Mouse (Mus musculus) midbrain, embryonic 15.5 days (tissue): ENCODE data around the gene Tsen34. TPM values are rescaled to one million over a fixed set of nuclear protein-coding genes. Genes with fewer than 3 reads are reported as not detected.

Experiments used
- ATAC-seq: fragments of 200-750 bp; cut with Nextera tagmentation; replicated peaks from 2 replicates; pipeline ENCODE4 v1.8.0; 2017; ENCODE audit warnings: moderate TSS enrichment
- H3K27ac ChIP-seq: fragments of 300-500 bp; sonication (generic); 2 replicates; pipeline ENCODE4 v1.5.1; 2015; ENCODE audit warnings: mild to moderate bottlenecking, inconsistent platforms
- H3K27me3 ChIP-seq: fragments of 300-500 bp; sonication (generic); replicated peaks from 2 replicates; pipeline ENCODE4 v1.6.1; 2015; ENCODE audit warnings: inconsistent platforms
- H3K36me3 ChIP-seq: fragments of 300-500 bp; sonication (generic); replicated peaks from 2 replicates; pipeline ENCODE4 v1.6.1; 2015; ENCODE audit warnings: inconsistent platforms
- H3K4me1 ChIP-seq: fragments of 300-500 bp; sonication (generic); 2 replicates; pipeline ENCODE4 v1.6.1; 2015; ENCODE audit warnings: inconsistent platforms
- H3K4me2 ChIP-seq: fragments of 300-500 bp; sonication (generic); 2 replicates; pipeline ENCODE4 v1.6.1; 2015; ENCODE audit warnings: inconsistent platforms, mild to moderate bottlenecking, moderate library complexity
- H3K4me3 ChIP-seq: fragments of 300-500 bp; sonication (generic); 2 replicates; pipeline ENCODE4 v1.5.1; 2015; ENCODE audit warnings: mild to moderate bottlenecking, inconsistent platforms
- H3K9ac ChIP-seq: fragments of 300-500 bp; sonication (generic); 2 replicates; pipeline ENCODE4 v1.6.1; 2015; ENCODE audit warnings: mild to moderate bottlenecking, inconsistent platforms
- H3K9me3 ChIP-seq: fragments of 300-500 bp; sonication (generic); 2 replicates; pipeline ENCODE4 v1.6.1; 2016; ENCODE audit warnings: inconsistent platforms
- WGBS: fragments of 180-500 bp; shearing (Covaris S2); methylation state at CpG from one replicate; pipeline ENCODE4 v1.1.7; 2015; ENCODE audit warnings: mixed read lengths; 5-methylcytosine and 5-hydroxymethylcytosine counted together
- polyA plus RNA-seq: library from polyadenylated mRNA; unstranded; fragments of >200 nt; fragmentation: Nextera tagmentation; extraction: Ambion mirVana; gene quantifications from 2 replicates; pipeline ENCODE4 v1.2.1, GENCODE M21; 2015

Gene Tsen34
- polyA plus RNA-seq, 1 experiment from 2014 or later, result 301 TPM

DNA sequence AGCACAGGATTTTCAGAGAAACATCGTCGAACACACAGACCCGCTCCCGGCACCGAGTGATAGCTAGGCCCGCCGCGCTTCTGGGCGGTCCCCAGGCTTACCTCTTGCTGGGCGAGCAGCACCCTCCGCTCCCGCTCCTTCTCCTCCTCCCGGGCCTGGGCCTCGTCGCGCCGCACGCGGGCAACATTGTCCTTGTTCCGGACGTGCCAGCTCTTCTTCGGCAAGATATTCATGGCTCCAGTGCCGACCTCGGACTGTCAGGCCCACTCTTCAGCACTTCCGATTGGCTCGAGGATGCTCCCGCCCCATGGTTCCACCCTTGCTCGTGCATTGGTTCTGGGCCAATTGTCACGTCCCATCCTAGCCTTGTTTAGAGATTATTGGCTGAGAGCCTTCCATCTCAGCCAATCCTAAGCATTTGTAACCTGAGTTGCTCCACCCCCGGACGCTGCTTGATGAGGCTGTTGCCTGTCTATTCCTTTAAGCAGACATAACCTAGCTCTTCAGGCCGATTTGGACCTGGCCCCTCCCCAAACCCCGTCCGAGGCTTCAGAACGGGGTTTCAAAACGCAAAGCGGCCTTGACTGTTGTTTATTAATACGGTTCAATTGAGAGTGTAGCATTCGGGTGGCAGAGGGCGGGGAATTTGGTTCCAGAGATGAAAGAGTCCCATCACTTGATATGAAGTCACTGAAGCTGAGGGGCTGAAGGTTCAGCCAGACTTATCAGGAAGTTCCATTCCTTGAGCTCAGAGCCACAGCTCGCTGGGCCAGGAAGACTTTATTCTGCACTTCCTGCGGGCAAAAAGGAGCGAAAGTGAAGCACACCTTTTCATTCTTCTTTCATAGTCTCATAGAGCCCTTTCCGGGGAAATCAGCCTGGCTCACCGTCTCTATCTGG, 27.2 kb upstream of the Tsen34 start, which contains the start of gene Leng1:
Gene Leng1, minus strand, starts transcription at position 626 of the 900 bp plus-strand sequence.
- peak within 1 kb of the TSS; percentile 75 for H3K4me3 ChIP-seq
- 4% methylated on average over 45 of the region's 45 CpGs for WGBS
- peak within 1 kb of the TSS; percentile 67 for H3K4me2 ChIP-seq
- peak; percentile 99 for ATAC-seq
- H3K27me3 ChIP-seq, result no peaks in the 10 kb centered on the region
- H3K27ac ChIP-seq, result peak within 1 kb of the TSS; percentile 80
- H3K36me3 ChIP-seq, result peaks cover 21% of the 10 kb centered on the region; the same call in 1 of the 2 replicates
- H3K4me1 ChIP-seq, result peaks cover 22% of the 10 kb centered on the region
- peak within 1 kb of the TSS; percentile 62 for H3K9ac ChIP-seq
- no peaks in the 10 kb centered on the region for H3K9me3 ChIP-seq

DNA sequence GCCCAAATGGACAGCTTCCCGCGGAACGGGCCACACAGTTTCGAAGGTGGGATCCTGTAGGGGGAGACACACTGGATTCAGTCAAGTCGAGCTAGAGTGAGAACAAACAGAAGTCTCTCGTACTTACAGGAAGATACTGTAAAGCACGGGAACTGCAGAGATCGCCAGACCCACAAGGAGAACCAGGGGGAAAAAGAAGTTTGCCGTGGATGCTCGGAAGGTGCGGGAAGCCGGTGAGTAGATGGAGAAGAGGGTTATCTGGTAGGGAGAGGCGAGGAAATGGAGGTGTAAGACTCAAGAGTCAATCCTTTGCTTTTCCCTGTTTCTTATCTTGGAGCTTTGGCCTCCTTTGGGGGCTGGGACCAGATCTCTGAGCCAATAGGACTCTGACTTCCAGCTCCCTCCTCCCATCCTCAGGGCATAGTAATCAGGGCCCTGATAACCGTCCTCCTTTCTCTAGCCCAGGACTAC, 25.7 kb upstream of the Tsen34 start:
- H3K9ac ChIP-seq, result no peak overlapping the region
- no peak overlapping the region for H3K27ac ChIP-seq
- H3K36me3 ChIP-seq, result peaks cover 9% of the 10 kb centered on the region; the same call in 1 of the 2 replicates
- WGBS, result 25% methylated on average over 14 of the region's 14 CpGs
- H3K4me2 ChIP-seq, result no peak overlapping the region
- H3K27me3 ChIP-seq, result no peaks in the 10 kb centered on the region
- no peak for ATAC-seq
- H3K9me3 ChIP-seq, result no peaks in the 10 kb centered on the region
- H3K4me1 ChIP-seq, result peaks cover 22% of the 10 kb centered on the region
- no peak overlapping the region for H3K4me3 ChIP-seq

GRCm38 (mm10) chr7:3674507-3675227, 18.0 kb upstream of the Tsen34 start:
- 71% methylated on average over 10 of the region's 10 CpGs for WGBS
- Histone ChIP-seq H3K27ac (no peak overlapping the region), H3K4me3 (no peak overlapping the region), H3K27me3 (no peaks in the 10 kb centered on the region), H3K9me3 (no peaks in the 10 kb centered on the region), H3K4me1 (no peaks in the 10 kb centered on the region), H3K4me2 (no peak overlapping the region), H3K36me3 (peaks cover 11% of the 10 kb centered on the region; the same call in 1 of the 2 replicates), H3K9ac (no peak overlapping the region)
- peak; percentile 88 for ATAC-seq

GRCm38 (mm10) chr7:3675228-3675548, 17.5 kb upstream of the Tsen34 start:
- no peak overlapping the region for H3K27ac ChIP-seq
- H3K4me2 ChIP-seq, result no peak overlapping the region
- H3K4me1 ChIP-seq, result no peaks in the 10 kb centered on the region
- H3K9ac ChIP-seq, result no peak overlapping the region
- H3K36me3 ChIP-seq, result peaks cover 11% of the 10 kb centered on the region; the same call in 1 of the 2 replicates
- H3K4me3 ChIP-seq, result no peak overlapping the region
- H3K9me3 ChIP-seq, result no peaks in the 10 kb centered on the region
- no peaks in the 10 kb centered on the region for H3K27me3 ChIP-seq
- 82% methylated on average over 3 of the region's 3 CpGs for WGBS
- ATAC-seq, result peak; percentile 47

DNA sequence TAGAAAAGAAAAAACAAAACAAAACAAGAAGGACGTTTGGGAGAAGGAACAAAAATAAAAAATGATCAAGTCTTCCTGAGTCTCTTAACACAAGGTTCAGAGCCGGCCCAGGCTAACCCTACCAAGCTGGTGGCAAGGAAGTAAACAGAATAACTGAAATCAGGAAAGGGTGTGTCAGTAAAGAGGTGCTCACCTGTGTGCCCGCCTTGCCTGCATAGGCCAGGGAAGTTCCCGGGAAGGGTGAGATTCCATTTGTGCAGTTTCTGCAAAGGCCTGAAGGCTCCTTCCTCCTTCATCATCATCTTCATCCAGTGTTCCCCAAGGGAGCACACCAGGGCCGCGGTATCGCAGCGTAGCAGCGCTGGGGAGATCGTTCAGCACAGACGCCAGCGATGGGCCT, 16.3 kb upstream of the Tsen34 start:
- no peak overlapping the region for H3K9ac ChIP-seq
- no peak overlapping the region for H3K27ac ChIP-seq
- no peaks in the 10 kb centered on the region for H3K27me3 ChIP-seq
- H3K36me3 ChIP-seq, result peaks cover 11% of the 10 kb centered on the region; the same call in 1 of the 2 replicates
- H3K4me2 ChIP-seq, result no peak overlapping the region
- no peaks in the 10 kb centered on the region for H3K9me3 ChIP-seq
- 90% methylated on average over 12 of the region's 12 CpGs for WGBS
- ATAC-seq, result no peak
- H3K4me3 ChIP-seq, result no peak overlapping the region
- no peaks in the 10 kb centered on the region for H3K4me1 ChIP-seq

DNA sequence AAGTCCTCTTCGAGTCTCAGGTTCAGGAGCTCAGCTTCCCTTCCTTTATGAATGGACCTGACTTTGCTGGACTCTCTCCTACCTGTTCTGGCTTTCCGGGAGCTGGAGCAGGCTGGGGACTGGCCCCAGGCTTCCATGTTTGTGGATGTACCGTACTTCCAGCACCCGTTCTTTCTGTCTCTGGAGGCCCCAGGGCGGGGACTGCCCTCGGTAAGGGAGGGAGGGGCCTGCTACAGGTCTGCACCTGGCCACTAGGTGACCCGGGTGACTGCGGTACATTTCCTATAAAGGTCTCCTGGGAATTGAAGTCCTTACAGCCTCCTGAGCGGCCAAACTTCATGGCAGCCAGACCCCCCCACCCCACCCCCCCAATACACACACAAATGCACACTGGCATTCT, 15.3 kb upstream of the Tsen34 start, which contains the start of gene Tmc4:
Gene Tmc4, minus strand, starts transcription at position 212 of the 400 bp plus-strand sequence.
- H3K27me3 ChIP-seq, result no peaks in the 10 kb centered on the region
- 54% methylated on average over 9 of the region's 9 CpGs for WGBS
- ATAC-seq, result no peak
- H3K4me3 ChIP-seq, result no peak within 1 kb of the TSS
- H3K9ac ChIP-seq, result no peak within 1 kb of the TSS
- H3K9me3 ChIP-seq, result no peaks in the 10 kb centered on the region
- no peak within 1 kb of the TSS for H3K4me2 ChIP-seq
- no peak within 1 kb of the TSS for H3K27ac ChIP-seq
- H3K36me3 ChIP-seq, result peaks cover 11% of the 10 kb centered on the region; the same call in 1 of the 2 replicates
- H3K4me1 ChIP-seq, result no peaks in the 10 kb centered on the region

- H3K9me3 ChIP-seq, result no peaks in the 10 kb centered on the region
- H3K4me1 ChIP-seq, result peaks cover 24% of the 10 kb centered on the region
- no peak overlapping the region for H3K4me3 ChIP-seq
- peaks cover 6% of the 10 kb centered on the region; the same call in 1 of the 2 replicates for H3K36me3 ChIP-seq
- no peaks in the 10 kb centered on the region for H3K27me3 ChIP-seq
- peak overlapping the region; percentile 11; the same call in 1 of the 2 replicates for H3K4me2 ChIP-seq
- H3K27ac ChIP-seq, result peak overlapping the region; percentile 79
- WGBS, result 43% methylated on average over 10 of the region's 10 CpGs
- H3K9ac ChIP-seq, result peak overlapping the region; percentile 11; the same call in 1 of the 2 replicates
- ATAC-seq, result peak; percentile 87
Measured at GRCm38 (mm10) chr7:3683908-3684550, 8.6 kb upstream of the Tsen34 start.

DNA sequence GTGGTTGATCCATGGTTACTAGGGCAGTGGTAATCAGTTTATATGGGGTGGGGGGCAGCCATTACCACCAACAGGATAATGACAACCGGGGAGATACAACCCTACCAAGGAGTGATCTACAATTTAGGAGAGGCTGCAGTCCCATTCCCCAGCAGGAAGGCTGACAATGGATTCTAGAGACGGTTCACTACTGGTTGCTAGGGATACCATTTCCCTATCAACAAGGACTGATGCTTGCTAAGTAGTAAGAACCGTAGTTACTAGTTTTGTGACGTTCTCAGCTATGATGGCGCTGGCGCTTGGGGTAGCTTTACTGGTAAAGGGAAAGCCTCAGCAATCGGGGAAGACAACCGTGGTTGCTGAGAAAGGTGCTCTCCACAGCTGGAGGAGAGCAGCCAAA, 8.0 kb upstream of the Tsen34 start:
- WGBS, result 66% methylated on average over 8 of the region's 8 CpGs
- peak; percentile 51; the same call in 1 of the 2 replicates for ATAC-seq
- Histone ChIP-seq H3K4me1 (peaks cover 24% of the 10 kb centered on the region), H3K27ac (peak overlapping the region; percentile 79), H3K4me2 (no peak overlapping the region), H3K9me3 (no peaks in the 10 kb centered on the region), H3K36me3 (peaks cover 6% of the 10 kb centered on the region; the same call in 1 of the 2 replicates), H3K9ac (0 out of 2 replicates have a peak overlapping the region, but pooled peaks have one; percentile 11), H3K4me3 (no peak overlapping the region), H3K27me3 (no peaks in the 10 kb centered on the region)

GRCm38 (mm10) chr7:3685400-3686187, 7.1 kb upstream of the Tsen34 start:
- WGBS, result 78% methylated on average over 31 of the region's 31 CpGs
- 0 out of 2 replicates have a peak, but pooled peaks have one; percentile 34 for ATAC-seq

DNA sequence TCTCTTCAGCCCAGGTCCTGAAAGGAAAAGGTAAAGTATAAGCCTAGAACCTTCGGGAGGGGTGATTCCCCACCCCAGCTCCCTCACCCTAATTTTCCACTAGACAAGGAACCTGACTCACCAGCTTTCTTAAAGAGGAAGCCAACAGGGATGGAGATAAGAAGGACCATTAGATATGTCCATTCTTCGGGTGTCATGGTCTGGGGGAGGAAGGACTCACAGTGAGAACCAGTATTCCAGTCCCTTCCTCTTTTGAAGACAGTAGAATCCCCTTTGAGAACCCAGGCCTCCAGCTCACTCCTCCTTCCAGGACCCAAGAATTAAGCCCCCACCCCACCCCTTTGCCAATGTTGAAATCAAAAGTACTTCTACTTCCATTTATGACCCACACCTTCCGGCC, 744 bp upstream of the Tsen34 start:
- ATAC-seq, result no peak
- peak overlapping the region; percentile 85 for H3K4me2 ChIP-seq
- peak overlapping the region; percentile 91 for H3K4me3 ChIP-seq
- peaks cover 27% of the 10 kb centered on the region for H3K4me1 ChIP-seq
- peak overlapping the region; percentile 96 for H3K27ac ChIP-seq
- H3K27me3 ChIP-seq, result no peaks in the 10 kb centered on the region
- H3K36me3 ChIP-seq, result peaks cover 5% of the 10 kb centered on the region; the same call in 1 of the 2 replicates
- WGBS, result 33% methylated on average over 3 of the region's 3 CpGs
- peak overlapping the region; percentile 96 for H3K9ac ChIP-seq
- H3K9me3 ChIP-seq, result no peaks in the 10 kb centered on the region

More at GRCm38 (mm10) chr7:3685400-3686187, 7.1 kb upstream of the Tsen34 start:
- Histone ChIP-seq H3K27ac (peak overlapping the region; percentile 79), H3K4me2 (no peak overlapping the region), H3K27me3 (no peaks in the 10 kb centered on the region), H3K9ac (no peak overlapping the region), H3K36me3 (peaks cover 6% of the 10 kb centered on the region; the same call in 1 of the 2 replicates), H3K4me1 (peaks cover 24% of the 10 kb centered on the region), H3K4me3 (no peak overlapping the region), H3K9me3 (no peaks in the 10 kb centered on the region)
